Mouse (Mus musculus) embryonic facial prominence, embryonic 14.5 days (tissue): Measurements from ENCODE around the gene Ldhc. TPM values are rescaled to one million over a fixed set of nuclear protein-coding genes. Genes with fewer than 3 reads are reported as not detected.
A peak's percentile ranks its signal among the peaks of the same experiment; 100 is the strongest.
"Not testable (repeated sequence)": the region's sequence is repeated elsewhere in the genome, so short reads cannot be mapped to it uniquely, and the experiment has no call there.

Experiments used
- ATAC-seq: fragments of 200-750 bp; cut with Nextera tagmentation; 2 replicates; pipeline ENCODE4 v1.8.0; 2017; ENCODE audit warnings: low read depth, moderate number of reproducible peaks, moderate TSS enrichment
- DNase-seq: peaks from one replicate; pipeline ENCODE4 v3.0.0-alpha.2; 2015; ENCODE audit warnings: low spot score
- H3K27ac ChIP-seq: fragments of 300-500 bp; sonication (generic); replicated peaks from 2 replicates; pipeline ENCODE4 v1.5.1; 2014; ENCODE audit warnings: low read depth, mild to moderate bottlenecking, low read length, moderate library complexity
- H3K27me3 ChIP-seq: fragments of 300-500 bp; sonication (generic); replicated peaks from 2 replicates; pipeline ENCODE4 v1.6.1; 2014; ENCODE audit warnings: low read length; ENCODE audit not compliant: control insufficient read depth, insufficient read depth
- H3K36me3 ChIP-seq: fragments of 300-500 bp; sonication (generic); 2 replicates; pipeline ENCODE4 v1.6.1; 2014; ENCODE audit warnings: low read length, mixed read lengths; ENCODE audit not compliant: control insufficient read depth, insufficient read depth
- H3K4me1 ChIP-seq: fragments of 300-500 bp; sonication (generic); 2 replicates; pipeline ENCODE4 v1.6.1; 2014; ENCODE audit warnings: antibody characterized with exemption, low read length; ENCODE audit not compliant: control insufficient read depth, insufficient read depth
- H3K4me2 ChIP-seq: fragments of 300-500 bp; sonication (generic); 2 replicates; pipeline ENCODE4 v1.6.1; 2014; ENCODE audit warnings: low read depth, mild to moderate bottlenecking, low read length, moderate library complexity, mixed read lengths
- H3K4me3 ChIP-seq: fragments of 300-500 bp; sonication (generic); 2 replicates; pipeline ENCODE4 v1.5.1; 2014; ENCODE audit warnings: low read depth, mild to moderate bottlenecking, low read length
- H3K9ac ChIP-seq: fragments of 300-500 bp; sonication (generic); 2 replicates; pipeline ENCODE4 v1.6.1; 2014; ENCODE audit warnings: low read depth, mild to moderate bottlenecking, low read length, moderate library complexity, mixed read lengths
- H3K9me3 ChIP-seq: fragments of 300-500 bp; sonication (generic); 2 replicates; pipeline ENCODE4 v1.6.1; 2016; ENCODE audit warnings: low read length; ENCODE audit not compliant: control insufficient read depth
- WGBS: fragments of 180-500 bp; shearing (Covaris S2); extraction: QIAGEN DNeasy Blood & Tissue Kit; methylation state at CpG from one replicate; pipeline ENCODE4 v1.1.7; 2014; 5-methylcytosine and 5-hydroxymethylcytosine counted together
- polyA plus RNA-seq: library from polyadenylated mRNA; unstranded; fragments of >200 nt; fragmentation: Nextera tagmentation; extraction: Ambion mirVana; gene quantifications from 2 replicates; pipeline ENCODE4 v1.2.1, GENCODE M21; 2014

Gene Ldhc
- polyA plus RNA-seq, 1 experiment from 2014 or later: 0.26 TPM

DNA sequence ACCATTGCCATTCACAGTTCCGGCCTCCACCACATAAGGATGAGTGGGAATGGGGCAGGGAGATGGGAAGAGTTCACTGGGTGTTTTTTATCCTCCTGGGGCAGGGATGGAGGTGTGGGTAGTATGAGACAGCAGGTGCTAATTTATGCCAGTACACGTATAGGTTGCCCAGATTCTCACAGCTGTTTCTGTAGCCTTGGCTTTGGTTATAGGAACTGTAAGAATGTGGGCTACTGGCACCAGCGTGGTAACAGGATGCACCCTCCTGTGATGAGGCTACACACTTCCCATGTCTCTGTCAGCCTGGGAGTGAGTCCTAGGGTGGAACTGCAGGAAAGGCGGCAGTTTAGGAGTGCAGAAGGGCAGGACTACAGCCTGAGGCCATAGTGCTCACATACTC lies 15.8 kb downstream of the Ldhc start:
- DNase-seq (no peak), ATAC-seq (0 out of 2 replicates have a peak, but pooled peaks have one; percentile 26)
- Histone ChIP-seq H3K9ac (no peak overlapping the region), H3K27me3 (no peaks in the 10 kb centered on the region), H3K36me3 (no peaks in the 10 kb centered on the region), H3K9me3 (no peaks in the 10 kb centered on the region), H3K27ac (no peak overlapping the region), H3K4me3 (no peak overlapping the region), H3K4me1 (no peaks in the 10 kb centered on the region), H3K4me2 (no peak overlapping the region)
- 50% methylated on average over 4 of the region's 4 CpGs for WGBS

DNA sequence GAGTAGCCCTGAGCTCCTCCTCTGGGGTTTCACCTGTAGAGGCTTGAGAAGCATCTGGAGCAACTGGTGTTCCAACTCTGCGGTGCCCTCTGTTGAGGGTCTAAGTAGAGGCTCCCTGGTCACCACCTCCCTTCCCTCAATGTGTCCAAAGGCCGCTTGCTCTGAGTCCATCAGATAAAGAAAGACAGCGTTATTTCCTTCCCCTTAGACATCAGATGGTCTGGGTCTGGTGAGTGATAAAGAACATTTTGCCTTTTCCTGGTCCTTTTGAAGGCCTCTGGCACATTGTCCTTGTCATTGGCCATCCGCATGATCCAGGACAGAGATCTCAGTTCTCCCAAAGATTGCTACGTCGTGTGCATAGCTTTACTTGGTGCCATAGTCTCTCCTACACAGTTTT lies 16.3 kb downstream of the Ldhc start:
- ATAC-seq (no peak), DNase-seq (no peak)
- Histone ChIP-seq H3K36me3 (no peaks in the 10 kb centered on the region), H3K4me2 (no peak overlapping the region), H3K27me3 (no peaks in the 10 kb centered on the region), H3K4me1 (no peaks in the 10 kb centered on the region), H3K4me3 (no peak overlapping the region), H3K9ac (no peak overlapping the region), H3K27ac (no peak overlapping the region), H3K9me3 (no peaks in the 10 kb centered on the region)
- 88% methylated on average over 6 of the region's 6 CpGs for WGBS

DNA sequence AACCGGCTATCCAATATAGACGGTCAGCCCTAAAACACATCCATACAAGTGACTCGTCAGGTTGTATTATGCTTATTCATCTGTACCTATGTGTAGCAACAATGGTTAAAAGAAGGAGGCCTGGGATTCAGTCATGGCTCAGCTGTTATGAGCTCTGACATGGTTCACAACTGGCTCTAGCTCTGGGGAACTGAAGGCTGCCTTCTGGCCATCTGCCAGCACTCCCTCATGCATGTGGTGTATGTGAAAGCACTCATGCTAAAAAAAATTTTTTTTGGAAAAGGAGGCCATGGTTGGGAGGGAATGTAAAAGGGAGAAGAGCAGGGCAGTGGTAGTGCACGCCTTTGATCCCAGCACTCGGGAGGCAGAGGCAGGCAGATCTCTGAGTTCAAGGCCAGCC lies 18.8 kb downstream of the Ldhc start:
- H3K9ac ChIP-seq: no peak overlapping the region
- peaks cover 7% of the 10 kb centered on the region for H3K36me3 ChIP-seq
- no peaks in the 10 kb centered on the region for H3K9me3 ChIP-seq
- peak; percentile 45 for DNase-seq
- no peak overlapping the region for H3K27ac ChIP-seq
- no peak; the same call in 1 of the 2 replicates for ATAC-seq
- 84% methylated on average over 5 of the region's 5 CpGs for WGBS
- H3K27me3 ChIP-seq: no peaks in the 10 kb centered on the region
- H3K4me1 ChIP-seq: no peaks in the 10 kb centered on the region
- no peak overlapping the region for H3K4me3 ChIP-seq
- H3K4me2 ChIP-seq: no peak overlapping the region

DNA sequence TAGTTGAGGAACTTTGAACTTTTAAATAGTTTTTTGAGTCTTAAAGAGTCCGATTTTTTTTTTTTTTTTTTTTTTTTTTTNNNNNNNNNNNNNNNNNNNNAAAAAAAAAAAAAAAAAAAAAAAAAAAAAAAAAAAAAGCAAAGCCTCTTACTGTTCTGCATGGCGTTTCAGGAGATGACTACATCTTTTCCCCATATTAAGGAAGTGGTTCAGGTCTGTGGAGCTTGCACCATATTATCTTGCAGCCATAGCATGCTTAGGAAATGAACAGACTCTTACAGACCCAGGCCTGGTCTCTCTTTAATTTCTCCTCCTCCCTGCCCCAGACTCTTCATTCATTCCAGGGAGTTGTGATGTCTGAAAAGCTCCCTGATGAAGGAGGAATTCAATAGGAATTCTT lies 20.0 kb downstream of the Ldhc start:
- H3K4me1 ChIP-seq: no peaks in the 10 kb centered on the region
- DNase-seq (no peak), ATAC-seq (no peak)
- no peak overlapping the region for H3K4me3 ChIP-seq
- no peaks in the 10 kb centered on the region for H3K9me3 ChIP-seq
- peaks cover 18% of the 10 kb centered on the region for H3K36me3 ChIP-seq
- no peaks in the 10 kb centered on the region for H3K27me3 ChIP-seq
- H3K27ac ChIP-seq: no peak overlapping the region
- H3K4me2 ChIP-seq: no peak overlapping the region
- WGBS: 78% methylated on average over 2 of the region's 2 CpGs
- H3K9ac ChIP-seq: no peak overlapping the region

DNA sequence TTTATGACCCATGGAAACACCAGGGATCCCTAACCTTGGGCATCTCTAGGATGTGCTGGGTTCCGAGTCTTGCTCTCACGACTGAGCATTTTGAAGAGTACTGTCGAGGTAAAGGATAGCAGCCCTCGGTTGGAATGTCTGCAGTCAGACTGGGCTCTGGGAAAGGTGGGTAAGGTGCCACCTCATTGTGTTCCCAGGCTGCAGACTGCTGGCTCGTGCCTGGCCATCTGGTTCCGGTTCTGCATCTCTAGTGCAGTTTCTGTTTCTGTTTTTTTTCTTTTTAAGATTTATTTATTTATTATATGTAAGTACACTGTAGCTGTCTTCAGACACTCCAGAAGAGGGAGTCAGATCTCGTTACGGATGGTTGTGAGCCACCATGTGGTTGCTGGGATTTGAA lies 20.9 kb downstream of the Ldhc start:
- H3K27ac ChIP-seq, ATAC-seq, H3K9me3 ChIP-seq, H3K9ac ChIP-seq, H3K4me2 ChIP-seq, H3K4me3 ChIP-seq, DNase-seq, H3K27me3 ChIP-seq, H3K4me1 ChIP-seq: not testable (repeated sequence)
- WGBS: 84% methylated on average over 6 of the region's 8 CpGs
- peaks cover 27% of the 10 kb centered on the region for H3K36me3 ChIP-seq

DNA sequence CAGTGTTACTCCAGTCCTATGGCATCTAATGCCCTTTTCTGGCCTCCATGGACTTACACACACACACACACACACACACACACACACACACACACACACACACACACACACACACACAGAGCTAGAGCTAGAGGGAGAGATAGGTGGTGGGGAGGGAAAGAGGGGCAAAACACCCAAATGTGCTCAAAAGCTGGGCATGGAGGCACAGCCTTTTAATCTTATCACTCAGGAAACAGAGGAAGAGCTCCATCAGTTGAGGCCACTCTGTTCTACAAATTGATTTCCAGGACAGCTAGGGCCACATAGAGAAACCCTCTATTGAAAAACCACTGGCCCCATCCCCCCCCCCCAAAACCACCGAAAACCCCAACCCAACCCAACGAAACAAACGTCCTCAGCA lies 22.3 kb downstream of the Ldhc start:
- DNase-seq (no peak), ATAC-seq (no peak)
- no peaks in the 10 kb centered on the region for H3K27me3 ChIP-seq
- H3K4me3 ChIP-seq: no peak overlapping the region
- no peaks in the 10 kb centered on the region for H3K9me3 ChIP-seq
- 89% methylated on average over 3 of the region's 3 CpGs for WGBS
- H3K9ac ChIP-seq: no peak overlapping the region
- H3K4me1 ChIP-seq: no peaks in the 10 kb centered on the region
- H3K36me3 ChIP-seq: peaks cover 41% of the 10 kb centered on the region
- no peak overlapping the region for H3K4me2 ChIP-seq
- H3K27ac ChIP-seq: no peak overlapping the region

DNA sequence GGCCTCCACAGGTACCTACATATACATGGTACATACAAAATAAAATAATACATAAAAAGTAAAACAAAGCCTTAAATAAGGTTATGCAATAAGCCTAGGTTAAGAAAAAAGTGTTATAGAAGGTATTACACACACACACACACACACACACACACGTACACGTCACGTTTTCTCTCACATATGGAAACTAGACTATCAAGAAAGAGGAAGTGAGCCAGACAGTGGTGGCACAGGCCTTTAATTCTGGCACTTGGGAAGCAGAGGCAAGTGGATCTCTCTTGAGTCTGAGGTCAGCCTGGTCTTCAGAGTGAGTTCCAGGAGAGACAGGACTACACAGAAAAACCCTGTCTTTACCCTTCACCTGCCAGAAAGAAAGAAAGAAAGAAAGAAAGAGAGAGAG lies 34.5 kb downstream of the Ldhc start:
- ATAC-seq (no peak), DNase-seq (no peak)
- Histone ChIP-seq H3K4me1 (no peaks in the 10 kb centered on the region), H3K9me3 (no peaks in the 10 kb centered on the region), H3K36me3 (peaks cover 86% of the 10 kb centered on the region), H3K9ac (no peak overlapping the region), H3K4me2 (no peak overlapping the region), H3K27me3 (no peaks in the 10 kb centered on the region), H3K4me3 (no peak overlapping the region), H3K27ac (no peak overlapping the region)
- WGBS: 93% methylated on average over 3 of the region's 3 CpGs

DNA sequence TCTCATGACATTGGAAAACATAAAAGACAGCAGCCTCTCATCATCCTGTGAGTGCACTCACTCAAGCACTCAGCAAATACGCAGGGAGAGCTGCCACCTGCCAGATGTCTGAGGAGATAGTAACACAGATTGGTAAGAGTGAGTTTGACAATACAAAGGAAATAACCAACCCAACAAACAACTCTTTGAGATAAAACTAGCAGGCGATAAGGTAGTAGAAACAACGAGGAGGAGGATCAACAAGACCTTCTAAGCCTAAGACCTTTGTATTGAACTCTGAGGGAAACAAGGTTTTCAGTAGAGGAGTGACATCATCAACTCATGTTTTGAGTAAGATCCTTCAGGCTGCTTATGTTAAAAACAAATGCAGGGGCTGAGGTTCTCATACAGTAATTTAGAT lies 38.3 kb downstream of the Ldhc start:
- Histone ChIP-seq H3K4me2 (no peak overlapping the region), H3K9ac (no peak overlapping the region), H3K36me3 (peaks cover 86% of the 10 kb centered on the region), H3K4me1 (no peaks in the 10 kb centered on the region), H3K27me3 (no peaks in the 10 kb centered on the region), H3K27ac (no peak overlapping the region), H3K9me3 (no peaks in the 10 kb centered on the region), H3K4me3 (no peak overlapping the region)
- ATAC-seq (no peak), DNase-seq (no peak)
- WGBS: 91% methylated on average over 3 of the region's 3 CpGs

DNA sequence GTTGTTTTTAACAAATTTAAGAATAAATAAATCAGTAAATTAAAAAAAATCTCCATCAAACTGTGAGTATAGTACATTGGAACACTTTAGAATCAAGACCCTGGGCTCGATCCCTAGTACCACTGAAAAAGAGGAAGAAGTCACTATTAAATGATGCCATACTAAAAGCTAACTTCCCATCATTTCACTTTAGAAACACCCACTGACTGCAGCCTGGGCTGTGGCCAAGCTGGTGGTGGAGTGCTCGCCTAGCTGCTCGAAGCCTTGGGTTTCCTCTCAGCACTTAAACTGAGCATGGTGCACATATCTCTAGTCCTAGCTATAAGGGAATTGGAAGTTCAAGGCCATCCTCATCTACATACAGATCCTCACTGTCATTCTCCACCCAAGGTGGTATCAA lies 50.2 kb downstream of the Ldhc start:
- H3K9ac ChIP-seq: no peak overlapping the region
- no peak overlapping the region for H3K4me3 ChIP-seq
- no peaks in the 10 kb centered on the region for H3K27me3 ChIP-seq
- no peaks in the 10 kb centered on the region for H3K9me3 ChIP-seq
- ATAC-seq (no peak), DNase-seq (no peak)
- H3K4me2 ChIP-seq: no peak overlapping the region
- H3K27ac ChIP-seq: no peak overlapping the region
- no peaks in the 10 kb centered on the region for H3K4me1 ChIP-seq
- 96% methylated on average over 3 of the region's 3 CpGs for WGBS
- peaks cover 78% of the 10 kb centered on the region for H3K36me3 ChIP-seq
